Comparison of ENCODE assay signal across 12 mouse cellular contexts in the genomic region with DNA sequence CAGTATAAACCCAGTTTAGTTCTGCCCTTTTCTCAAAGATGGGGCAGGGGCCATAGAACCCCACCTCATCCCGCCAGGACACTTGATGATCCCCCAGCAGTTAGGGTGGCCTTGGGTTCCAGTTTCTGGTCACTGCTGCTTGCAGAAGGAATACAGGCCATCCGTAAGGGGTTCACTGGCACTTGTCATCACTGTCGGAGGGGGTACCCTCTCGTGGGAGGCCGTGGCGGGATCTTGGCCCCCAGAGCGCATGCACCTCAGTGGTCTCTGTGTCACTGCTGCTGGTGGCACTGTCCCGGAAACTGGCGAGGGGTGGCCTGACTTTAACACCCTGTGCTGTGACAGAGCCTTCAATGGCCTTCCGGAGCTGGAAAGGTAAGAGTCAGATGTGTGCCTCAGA. TPM values are rescaled to one million over a fixed set of nuclear protein-coding genes. Genes with fewer than 3 reads are reported as not detected.
DNase-seq lines count a peak whose midpoint lies in the region; ATAC-seq and TF ChIP-seq lines count a peak whose summit lies in the region.
"Had no signal": no experiment of that assay in that cellular context is flagged by ENCODE, and none has a peak within 500 bp of the region (broad histone marks: within the 10 kb centered on the region; RNA-seq: fewer than 3 reads in every experiment).

No protein-coding gene starts in this region.

- H3K27ac ChIP-seq in forebrain, embryonic 10.5 days, result peak overlapping the region; percentile 83; the same call in 1 of the 2 replicates
- no peak overlapping the region for H3K27ac ChIP-seq in forebrain, embryonic 11.5 days (ENCODE audit: low read depth, low read length)
- peak overlapping the region; percentile 91 for H3K27ac ChIP-seq in liver, embryonic 11.5 days (ENCODE audit: low read depth, low read length)
- no peak overlapping the region for H3K27ac ChIP-seq in cortical plate, adult 2 months (ENCODE audit: insufficient read depth, low read length)
- H3K27ac ChIP-seq in liver, embryonic 14.5 days, result peak overlapping the region; percentile 94
- H3K27ac ChIP-seq: macrophage had no signal

- no peak for TF ChIP-seq EP300 in liver, embryonic 14.5 days (IDR thresholded peaks at IDR 0.05; ENCODE audit: low read depth)

- ATAC-seq in forebrain, embryonic 11.5 days (replicated peaks; ENCODE audit: low FRiP score), result no peak
- ATAC-seq in liver, embryonic 11.5 days (replicated peaks; ENCODE audit: low FRiP score), result no peak
- ATAC-seq in liver, embryonic 14.5 days (ENCODE audit: insufficient read depth), result no peak

- 0 out of 2 replicates have a peak, but pooled peaks cover 4% of the 10 kb centered on the region for H3K27me3 ChIP-seq in forebrain, embryonic 10.5 days (ENCODE audit: poor library complexity, severe bottlenecking)
- H3K27me3 ChIP-seq in forebrain, embryonic 11.5 days (ENCODE audit: control insufficient read depth, insufficient read depth, low read length), result no peaks in the 10 kb centered on the region
- no peaks in the 10 kb centered on the region for H3K27me3 ChIP-seq in liver, embryonic 11.5 days (replicated peaks; ENCODE audit: control insufficient read depth, insufficient read depth, low read length)
- H3K27me3 ChIP-seq in liver, embryonic 14.5 days (ENCODE audit: control insufficient read depth, insufficient read depth, low read length), result no peaks in the 10 kb centered on the region
- H3K27me3 ChIP-seq: heart, embryonic 12.5 days had no signal

- H3K9ac ChIP-seq in forebrain, embryonic 11.5 days (ENCODE audit: low read length), result no peak overlapping the region
- peak overlapping the region; percentile 59 for H3K9ac ChIP-seq in liver, embryonic 11.5 days (ENCODE audit: low read depth, low read length)
- peak overlapping the region; percentile 60 for H3K9ac ChIP-seq in liver, embryonic 14.5 days (replicated peaks)
- H3K9ac ChIP-seq: heart, embryonic 12.5 days; lung, embryonic 14.5 days had no signal

- peaks cover 64% of the 10 kb centered on the region for H3K36me3 ChIP-seq in forebrain, embryonic 10.5 days (replicated peaks)
- no peaks in the 10 kb centered on the region; the same call in 1 of the 2 replicates for H3K36me3 ChIP-seq in forebrain, embryonic 11.5 days (ENCODE audit: control insufficient read depth, insufficient read depth, low read length)
- H3K36me3 ChIP-seq in liver, embryonic 11.5 days (ENCODE audit: control insufficient read depth, insufficient read depth, low read length), result peaks cover 7% of the 10 kb centered on the region
- H3K36me3 ChIP-seq in liver, embryonic 14.5 days (replicated peaks; ENCODE audit: control insufficient read depth, insufficient read depth, low read depth), result peaks cover 2% of the 10 kb centered on the region; the same call in 1 of the 2 replicates

- TF ChIP-seq POLR2A in cortical plate, adult 2 months (IDR thresholded peaks at IDR 0.05; ENCODE audit: extremely low read depth, insufficient read depth, low read length), result 0 out of 2 replicates have a peak, but pooled peaks have one; percentile 35

- H3K9me3 ChIP-seq in forebrain, embryonic 10.5 days, result no peaks in the 10 kb centered on the region
- H3K9me3 ChIP-seq in forebrain, embryonic 11.5 days (ENCODE audit: control insufficient read depth, low read length), result no peaks in the 10 kb centered on the region
- no peaks in the 10 kb centered on the region for H3K9me3 ChIP-seq in liver, embryonic 11.5 days (ENCODE audit: control insufficient read depth, low read length)
- H3K9me3 ChIP-seq in liver, embryonic 14.5 days (ENCODE audit: control insufficient read depth, low read length), result no peaks in the 10 kb centered on the region
- H3K9me3 ChIP-seq: heart, embryonic 12.5 days; limb, embryonic 10.5 days had no signal

- 94% methylated on average over 10 of the region's 10 CpGs for WGBS in forebrain, embryonic 10.5 days
- 94% methylated on average over 10 of the region's 10 CpGs for WGBS in forebrain, embryonic 11.5 days
- 85% methylated on average over 10 of the region's 10 CpGs for WGBS in liver, embryonic 11.5 days
- WGBS in liver, embryonic 14.5 days (ENCODE audit: insufficient replicate concordance), result 81% methylated on average over 10 of the region's 10 CpGs

- no peak for TF ChIP-seq CTCF in cortical plate, adult 2 months (IDR thresholded peaks at IDR 0.05; ENCODE audit: extremely low read depth, insufficient read depth, low read length)
- TF ChIP-seq CTCF in liver, embryonic 14.5 days (IDR thresholded peaks at IDR 0.05; ENCODE audit: low read depth), result no peak

- no peak overlapping the region for H3K4me3 ChIP-seq in forebrain, embryonic 10.5 days
- no peak overlapping the region for H3K4me3 ChIP-seq in forebrain, embryonic 11.5 days (ENCODE audit: low read depth, low read length)
- peak overlapping the region; percentile 21; the same call in 1 of the 2 replicates for H3K4me3 ChIP-seq in liver, embryonic 11.5 days (ENCODE audit: low read depth, low read length)
- no peak overlapping the region for H3K4me3 ChIP-seq in cortical plate, adult 2 months (ENCODE audit: insufficient read depth, low read length)
- H3K4me3 ChIP-seq in liver, embryonic 14.5 days (ENCODE audit: insufficient read depth in 1 of 2, low read depth in 2 of 2, low read length in 2 of 2), result peak overlapping the region in 1 of 2 experiments; percentile 29; a peak in 2 of 4 replicates
- H3K4me3 ChIP-seq: heart, embryonic 12.5 days had no signal

- peaks cover 54% of the 10 kb centered on the region for H3K4me1 ChIP-seq in forebrain, embryonic 10.5 days
- H3K4me1 ChIP-seq in forebrain, embryonic 11.5 days (replicated peaks; ENCODE audit: control insufficient read depth, insufficient read depth, low read length), result peaks cover 17% of the 10 kb centered on the region
- H3K4me1 ChIP-seq in liver, embryonic 11.5 days (replicated peaks; ENCODE audit: control insufficient read depth, insufficient read depth, low read length), result peaks cover 63% of the 10 kb centered on the region
- 0 out of 2 replicates have a peak, but pooled peaks cover 2% of the 10 kb centered on the region for H3K4me1 ChIP-seq in cortical plate, adult 2 months (ENCODE audit: control insufficient read depth, insufficient read depth, low read length)
- peaks cover 59 to 62% of the 10 kb centered on the region in 2 experiments for H3K4me1 ChIP-seq in liver, embryonic 14.5 days (replicated peaks; ENCODE audit: control insufficient read depth in 2 of 2, insufficient read depth in 2 of 2, low read length in 1 of 2)

- DNase-seq in forebrain, embryonic 10.5 days (ENCODE audit: extremely low spot score, low spot score), result no peak
- no peak for DNase-seq in forebrain, embryonic 11.5 days (ENCODE audit: low spot score)
- no peak for DNase-seq in liver, embryonic 11.5 days (ENCODE audit: low spot score)
- no peak for DNase-seq in liver
- no peak for DNase-seq in liver, embryonic 14.5 days (ENCODE audit: low read depth in 3 of 3, low spot score in 3 of 3)
- no peak for DNase-seq in frontal cortex, adult 2 months (ENCODE audit: extremely low spot score in 1 of 2, low spot score in 1 of 2)
- DNase-seq: layer of hippocampus, postnatal 36 days had no signal

- H3K4me2 ChIP-seq in forebrain, embryonic 11.5 days (ENCODE audit: low read depth, low read length, severe bottlenecking), result no peak overlapping the region
- H3K4me2 ChIP-seq in liver, embryonic 11.5 days, result peak overlapping the region; percentile 56
- H3K4me2 ChIP-seq in liver, embryonic 14.5 days (ENCODE audit: low read depth), result peak overlapping the region; percentile 69

RNA-seq across cellular contexts. Expression of a gene that starts 10.0 kb away (rescaled TPM):
- 6.3 and 7.1 TPM in 2 replicates for polyA plus RNA-seq in forebrain, embryonic 10.5 days (2016; fragmentation: Nextera tagmentation; extraction: Ambion mirVana)
- 15.2 and 16.3 TPM in 2 replicates for polyA plus RNA-seq in forebrain, embryonic 11.5 days (2014; fragmentation: Nextera tagmentation; extraction: Ambion mirVana)
- polyA plus RNA-seq in liver, embryonic 11.5 days (2014; fragmentation: Nextera tagmentation; extraction: Ambion mirVana), result 2.1 TPM in 2 replicates
- 316 and 358 TPM in 2 replicates for polyA plus RNA-seq in cortical plate, adult 2 months (2012; rRNA removed)
- polyA plus RNA-seq in liver, embryonic 14.5 days (2012; rRNA removed), result 1.0 and 1.4 TPM in 2 replicates
- 1.3 TPM in 2 replicates for polyA plus RNA-seq in liver, embryonic 14.5 days (2014; fragmentation: Nextera tagmentation; extraction: Ambion mirVana)
- 253 and 271 TPM in 2 replicates for polyA plus RNA-seq in frontal cortex, adult 2 months (2012; rRNA removed)

RNA-seq across cellular contexts. Expression of a gene that starts 14.4 kb away (rescaled TPM):
- 155 and 163 TPM in 2 replicates for polyA plus RNA-seq in forebrain, embryonic 10.5 days (2016; fragmentation: Nextera tagmentation; extraction: Ambion mirVana)
- 116 and 121 TPM in 2 replicates for polyA plus RNA-seq in forebrain, embryonic 11.5 days (2014; fragmentation: Nextera tagmentation; extraction: Ambion mirVana)
- polyA plus RNA-seq in liver, embryonic 11.5 days (2014; fragmentation: Nextera tagmentation; extraction: Ambion mirVana), result 124 and 127 TPM in 2 replicates
- 52.5 and 53.1 TPM in 2 replicates for polyA plus RNA-seq in cortical plate, adult 2 months (2012; rRNA removed)
- polyA plus RNA-seq in liver, embryonic 14.5 days (2012; rRNA removed), result 21.5 and 30.1 TPM in 2 replicates
- 45.4 and 49.6 TPM in 2 replicates for polyA plus RNA-seq in liver, embryonic 14.5 days (2014; fragmentation: Nextera tagmentation; extraction: Ambion mirVana)
- 42.6 and 45.7 TPM in 2 replicates for polyA plus RNA-seq in frontal cortex, adult 2 months (2012; rRNA removed)

RNA-seq across cellular contexts. Expression of a gene that starts 14.5 kb away (rescaled TPM):
- polyA plus RNA-seq in forebrain, embryonic 10.5 days (2016; fragmentation: Nextera tagmentation; extraction: Ambion mirVana), result 11.4 and 12.5 TPM in 2 replicates
- 16.5 and 20.5 TPM in 2 replicates for polyA plus RNA-seq in forebrain, embryonic 11.5 days (2014; fragmentation: Nextera tagmentation; extraction: Ambion mirVana)
- polyA plus RNA-seq in liver, embryonic 11.5 days (2014; fragmentation: Nextera tagmentation; extraction: Ambion mirVana), result 14.4 and 15.3 TPM in 2 replicates
- polyA plus RNA-seq in cortical plate, adult 2 months (2012; rRNA removed), result 122 and 132 TPM in 2 replicates
- polyA plus RNA-seq in liver, embryonic 14.5 days (2012; rRNA removed), result 16.7 and 20.9 TPM in 2 replicates
- 4.9 and 5.6 TPM in 2 replicates for polyA plus RNA-seq in liver, embryonic 14.5 days (2014; fragmentation: Nextera tagmentation; extraction: Ambion mirVana)
- 92.6 and 107 TPM in 2 replicates for polyA plus RNA-seq in frontal cortex, adult 2 months (2012; rRNA removed)

RNA-seq across cellular contexts. Expression of a gene that starts 29.9 kb away (rescaled TPM):
- polyA plus RNA-seq in forebrain, embryonic 10.5 days (2016; fragmentation: Nextera tagmentation; extraction: Ambion mirVana), result 0.87 and 1.2 TPM in 2 replicates
- 1.9 and 2.3 TPM in 2 replicates for polyA plus RNA-seq in forebrain, embryonic 11.5 days (2014; fragmentation: Nextera tagmentation; extraction: Ambion mirVana)
- 0.77 and 0.93 TPM in 2 replicates for polyA plus RNA-seq in liver, embryonic 11.5 days (2014; fragmentation: Nextera tagmentation; extraction: Ambion mirVana)
- 71.8 and 94.6 TPM in 2 replicates for polyA plus RNA-seq in cortical plate, adult 2 months (2012; rRNA removed)
- polyA plus RNA-seq in liver, embryonic 14.5 days (2012; rRNA removed), result 0.42 and 0.71 TPM in 2 replicates
- 0.21 and 0.24 TPM in 2 replicates for polyA plus RNA-seq in liver, embryonic 14.5 days (2014; fragmentation: Nextera tagmentation; extraction: Ambion mirVana)
- 38.8 and 49.9 TPM in 2 replicates for polyA plus RNA-seq in frontal cortex, adult 2 months (2012; rRNA removed)
- polyA plus RNA-seq: macrophage had no signal

RNA-seq across cellular contexts. Expression of a gene that starts 31.2 kb away (rescaled TPM):
- 0.31 and 0.46 TPM in 2 replicates for polyA plus RNA-seq in forebrain, embryonic 10.5 days (2016; fragmentation: Nextera tagmentation; extraction: Ambion mirVana)
- 0.24 and 0.51 TPM in 2 replicates for polyA plus RNA-seq in forebrain, embryonic 11.5 days (2014; fragmentation: Nextera tagmentation; extraction: Ambion mirVana)
- polyA plus RNA-seq in liver, embryonic 11.5 days (2014; fragmentation: Nextera tagmentation; extraction: Ambion mirVana), result 4.1 and 4.3 TPM in 2 replicates
- polyA plus RNA-seq in cortical plate, adult 2 months (2012; rRNA removed), result 20.6 and 27.1 TPM in 2 replicates
- 2.8 and 3.6 TPM in 2 replicates for polyA plus RNA-seq in liver, embryonic 14.5 days (2012; rRNA removed)
- polyA plus RNA-seq in liver, embryonic 14.5 days (2014; fragmentation: Nextera tagmentation; extraction: Ambion mirVana), result 3.6 and 3.7 TPM in 2 replicates
- 15.5 and 18.2 TPM in 2 replicates for polyA plus RNA-seq in frontal cortex, adult 2 months (2012; rRNA removed)
- polyA plus RNA-seq: macrophage had no signal

Comparison
In these comparisons a context has a peak if more than half of its experiments do, and no peak if none do; other contexts are left out.
1. H3K27ac ChIP-seq: peak in forebrain, embryonic 10.5 days (single experiment), liver, embryonic 11.5 days (single experiment) and liver, embryonic 14.5 days (single experiment); none in forebrain, embryonic 11.5 days (single experiment) and cortical plate, adult 2 months (single experiment).
2. RNA of a gene that starts 10.0 kb away (polyA plus RNA-seq): 316 to 358 TPM in cortical plate, adult 2 months and 253 to 271 TPM in frontal cortex, adult 2 months; 15.2 to 16.3 TPM in forebrain, embryonic 11.5 days, 6.3 to 7.1 TPM in forebrain, embryonic 10.5 days, 2.1 TPM in liver, embryonic 11.5 days and 1.0 to 1.4 TPM in liver, embryonic 14.5 days; every median in the first group is over 10 times any median in the second.